Mouse (Mus musculus): ENCODE results near the gene Trim14.
"Not testable (repeated sequence)": the region's sequence is repeated elsewhere in the genome, so short reads cannot be mapped to it uniquely, and the experiment has no call there.

Trim14 gene

GRCm38 (mm10) chr4:46535840-46536361, at the start of gene Trim14:
Gene Trim14, minus strand, starts transcription at chr4:46536141.
- peak; percentile 66 for DNase-seq

- no peak for DNase-seq
Observed at GRCm38 (mm10) chr4:46585041-46585810, 49.3 kb upstream of the Trim14 start.

GRCm38 (mm10) chr4:46584536-46584935, 48.6 kb upstream of the Trim14 start:
- not testable (repeated sequence) for DNase-seq

- not testable (repeated sequence) for DNase-seq
Observed at GRCm38 (mm10) chr4:46584084-46584483, 48.1 kb upstream of the Trim14 start.

GRCm38 (mm10) chr4:46582024-46582423, 46.1 kb upstream of the Trim14 start:
- DNase-seq: not testable (repeated sequence)

- DNase-seq: not testable (repeated sequence)
Observed at GRCm38 (mm10) chr4:46581577-46581976, 45.6 kb upstream of the Trim14 start.

- DNase-seq: not testable (repeated sequence)
Observed at GRCm38 (mm10) chr4:46580799-46581243, 44.9 kb upstream of the Trim14 start.

- DNase-seq: not testable (repeated sequence)
Observed at GRCm38 (mm10) chr4:46578796-46579346, 42.9 kb upstream of the Trim14 start.

GRCm38 (mm10) chr4:46578228-46578627, 42.3 kb upstream of the Trim14 start:
- no peak for DNase-seq

GRCm38 (mm10) chr4:46575509-46576284, 39.8 kb upstream of the Trim14 start:
- DNase-seq: not testable (repeated sequence)

- no peak for DNase-seq
Observed at GRCm38 (mm10) chr4:46574841-46575240, 38.9 kb upstream of the Trim14 start.

- peak; percentile 42 for DNase-seq
Observed at GRCm38 (mm10) chr4:46574024-46574753, 38.2 kb upstream of the Trim14 start.

- no peak for DNase-seq
Observed at GRCm38 (mm10) chr4:46572616-46573015, 36.7 kb upstream of the Trim14 start.

GRCm38 (mm10) chr4:46571744-46572143, 35.8 kb upstream of the Trim14 start:
- DNase-seq: no peak

- peak; percentile 87 for DNase-seq
Observed at GRCm38 (mm10) chr4:46569671-46570070, 33.7 kb upstream of the Trim14 start.

GRCm38 (mm10) chr4:46568169-46568568, 32.2 kb upstream of the Trim14 start:
- no peak for DNase-seq

- DNase-seq: no peak
Observed at GRCm38 (mm10) chr4:46566931-46567671, 31.2 kb upstream of the Trim14 start.

- no peak for DNase-seq
Observed at GRCm38 (mm10) chr4:46565393-46565955, 29.5 kb upstream of the Trim14 start.

- DNase-seq: no peak
Observed at GRCm38 (mm10) chr4:46564247-46564646, 28.3 kb upstream of the Trim14 start.

- DNase-seq: no peak
Observed at GRCm38 (mm10) chr4:46563847-46564246, 27.9 kb upstream of the Trim14 start.

GRCm38 (mm10) chr4:46562841-46563240, 26.9 kb upstream of the Trim14 start:
- no peak for DNase-seq
